Mouse (Mus musculus): ENCODE measurements around the gene Sema3f.

Sema3f gene

DNA sequence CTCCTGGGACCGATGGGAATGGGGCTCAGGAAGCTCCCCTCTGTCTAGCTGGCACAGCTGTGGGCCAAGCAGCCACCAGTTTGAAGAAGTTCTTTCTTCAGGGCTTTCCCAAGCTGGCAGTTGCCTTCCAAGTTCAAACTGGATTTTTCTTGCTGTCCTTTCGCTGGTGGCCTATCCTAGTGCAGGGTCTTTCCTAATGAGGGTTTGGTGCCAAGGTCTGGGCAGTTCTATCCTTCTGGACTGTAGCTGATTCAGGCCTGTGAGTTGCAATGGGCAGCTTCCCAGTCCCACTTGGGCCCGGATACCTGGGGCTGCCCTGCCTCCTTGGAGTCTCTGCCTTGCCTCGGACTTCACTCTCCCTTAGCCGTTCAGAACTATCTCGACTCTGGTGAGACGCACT, 60.0 kb downstream of the Sema3f start:
- in situ Hi-C loops (cut with MboI; ENCODE audit: low pct_unique_long_range_greater_than_20kb in 1 of 2, low sequenced_read_pairs in 2 of 2, unreplicated experiment in 1 of 2) = no loop called here

DNA sequence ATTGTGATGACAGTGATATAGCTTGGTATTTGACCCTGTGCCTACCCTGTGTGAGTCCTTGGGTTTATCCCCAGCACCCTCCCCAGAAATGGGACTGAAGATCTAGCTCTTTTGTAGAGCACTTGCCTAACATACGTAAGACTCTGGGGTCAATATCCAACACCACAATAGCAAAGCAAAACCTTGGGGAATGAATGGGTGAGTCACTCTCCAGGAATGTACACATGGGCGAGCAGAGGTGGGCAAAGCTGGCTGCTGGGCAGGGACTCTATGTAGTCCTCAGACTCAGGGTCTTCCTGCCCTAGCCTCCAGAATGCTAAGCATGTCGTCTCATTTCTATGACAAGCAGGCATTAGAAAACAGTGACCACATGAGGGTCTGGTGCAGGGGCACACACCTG, 61.5 kb downstream of the Sema3f start:
- in situ Hi-C loops (cut with MboI; ENCODE audit: low pct_unique_long_range_greater_than_20kb in 1 of 2, low sequenced_read_pairs in 2 of 2, unreplicated experiment in 1 of 2) = no loop called here

DNA sequence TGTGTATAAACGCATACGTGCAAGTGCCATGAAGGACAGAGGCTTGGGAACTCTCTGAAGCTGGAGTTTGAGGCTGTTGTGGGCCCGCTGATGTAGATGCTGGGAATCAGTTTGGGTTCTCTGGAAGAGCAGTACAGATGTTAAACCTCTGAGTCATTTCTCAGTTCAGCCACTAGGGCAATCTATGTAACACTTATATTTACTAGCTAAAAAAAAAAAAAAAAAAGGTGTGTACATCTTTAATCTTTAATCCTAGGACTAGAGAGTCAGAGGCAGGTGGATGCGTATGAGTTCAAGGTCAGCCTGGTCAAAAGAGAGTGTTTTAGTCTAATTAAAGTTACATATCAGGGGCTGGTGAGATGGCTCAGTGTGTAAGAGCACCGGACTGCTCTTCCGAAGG, 63.3 kb downstream of the Sema3f start:
- in situ Hi-C loops (cut with MboI; ENCODE audit: low pct_unique_long_range_greater_than_20kb in 1 of 2, low sequenced_read_pairs in 2 of 2, unreplicated experiment in 1 of 2) = no loop called here

DNA sequence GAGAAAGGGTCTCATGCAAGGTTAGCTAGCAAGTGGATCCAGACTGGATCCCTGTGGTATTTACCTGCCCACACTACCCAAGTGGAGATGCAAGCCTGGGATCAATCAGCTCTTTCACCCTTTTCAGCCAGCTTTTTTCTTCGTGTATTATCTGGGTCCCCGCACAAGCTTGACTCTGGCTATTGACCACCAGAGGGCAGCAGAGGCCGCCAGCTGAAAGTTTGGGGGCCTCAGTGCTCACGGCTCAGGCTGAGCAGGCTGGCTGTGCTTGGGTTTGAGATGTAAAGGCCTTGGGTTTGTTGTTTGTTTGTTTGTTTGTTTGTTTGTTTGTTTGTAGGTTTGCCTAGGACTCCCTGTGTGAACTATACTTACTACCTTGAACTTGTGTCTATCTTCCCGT, 64.7 kb downstream of the Sema3f start:
- in situ Hi-C loops (cut with MboI; ENCODE audit: low pct_unique_long_range_greater_than_20kb in 1 of 2, low sequenced_read_pairs in 2 of 2, unreplicated experiment in 1 of 2) = no loop called here

DNA sequence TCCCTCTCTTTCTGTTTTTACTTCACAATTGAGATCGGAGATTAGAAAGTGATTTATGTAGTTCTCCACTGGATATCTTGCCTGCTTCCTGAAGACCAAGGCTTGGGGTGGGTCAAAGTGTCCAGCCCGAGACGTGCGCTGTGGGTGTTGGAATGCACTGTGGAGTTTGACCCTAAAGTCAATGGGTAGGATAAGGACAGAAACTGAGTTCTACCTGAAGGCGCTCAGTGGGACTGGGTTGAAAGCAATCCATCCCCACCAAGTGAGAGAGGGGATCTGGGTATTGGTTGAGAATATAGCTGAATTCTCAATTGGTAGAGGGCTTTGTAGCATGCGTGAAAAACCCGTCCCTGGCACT, 65.1 kb downstream of the Sema3f start:
- in situ Hi-C loops (cut with MboI; ENCODE audit: low pct_unique_long_range_greater_than_20kb in 1 of 2, low sequenced_read_pairs in 2 of 2, unreplicated experiment in 1 of 2) = no loop called here

DNA sequence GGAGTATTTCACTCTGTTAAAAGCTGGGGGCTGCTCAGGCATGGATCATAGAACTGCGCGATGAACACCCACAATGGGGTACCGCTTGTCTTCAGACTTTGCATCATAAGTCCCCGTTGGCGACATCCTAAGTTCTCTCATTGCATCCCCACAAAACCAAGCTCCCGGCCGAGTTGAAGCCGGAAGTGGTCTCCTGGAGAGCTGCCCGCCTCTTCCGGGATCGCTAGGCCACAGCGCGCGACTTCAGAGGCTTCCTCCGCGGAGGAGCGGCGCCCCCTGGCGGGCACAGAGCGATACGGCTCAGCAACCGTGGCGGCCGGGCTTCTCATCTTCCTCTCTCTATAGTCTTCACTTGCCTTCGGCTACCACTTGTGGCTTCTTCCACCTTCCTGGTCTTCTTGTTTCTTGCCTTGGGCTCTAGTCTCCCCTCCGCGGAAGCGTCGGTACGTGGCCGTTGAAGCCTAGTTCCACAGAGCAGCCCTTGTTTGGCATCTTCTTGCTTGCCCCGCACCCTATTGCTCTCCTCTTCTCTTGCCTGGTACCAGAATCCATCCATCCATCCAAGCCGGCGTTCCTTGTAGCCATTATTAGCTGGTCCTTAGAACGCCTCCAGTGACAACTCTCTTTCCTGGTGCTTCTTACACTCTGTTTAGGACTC, 65.7 kb downstream of the Sema3f start:
- in situ Hi-C loops (cut with MboI; ENCODE audit: low pct_unique_long_range_greater_than_20kb in 1 of 2, low sequenced_read_pairs in 2 of 2, unreplicated experiment in 1 of 2) = loop anchor here (5.0 kb wide), 2 partner anchors 37 to 87 kb away; partner anchors contain the start of gene Sema3b (in 1 of the 2)

DNA sequence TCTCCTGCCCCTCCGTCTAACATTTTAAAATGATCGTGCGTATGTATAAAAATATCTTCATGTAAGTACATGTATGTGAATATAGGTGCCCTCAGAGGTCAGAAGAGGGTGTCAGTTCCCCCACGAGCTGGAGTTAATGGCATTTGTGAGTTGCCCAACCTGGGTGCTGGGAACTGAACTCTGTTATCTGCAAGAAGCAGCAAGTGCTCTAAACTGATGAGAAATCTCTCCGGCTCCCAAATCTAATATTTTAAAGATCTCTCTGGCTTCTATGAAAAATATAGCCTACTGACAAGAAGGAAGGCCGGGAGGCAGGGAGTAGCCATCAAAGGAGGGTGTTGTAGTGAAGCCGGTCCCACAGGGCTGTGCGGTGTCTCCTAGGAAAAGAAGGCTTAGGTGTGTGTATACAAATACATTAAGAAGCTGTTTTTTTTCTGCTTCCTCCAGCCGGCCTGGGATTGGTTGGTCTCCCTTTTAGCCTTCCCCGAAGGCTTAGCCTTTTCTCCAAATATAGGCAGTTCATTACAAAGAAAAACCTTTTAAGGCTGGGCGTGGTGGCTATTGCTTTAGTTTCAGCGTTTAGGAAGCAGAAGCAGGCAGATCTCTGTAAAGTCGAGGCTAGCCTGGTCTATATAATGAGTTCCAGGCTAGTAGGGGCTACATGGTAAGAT, 66.6 kb downstream of the Sema3f start:
- in situ Hi-C loops (cut with MboI; ENCODE audit: low pct_unique_long_range_greater_than_20kb in 1 of 2, low sequenced_read_pairs in 2 of 2, unreplicated experiment in 1 of 2) = loop anchor here (5.0 kb wide), 2 partner anchors 36 to 86 kb away; partner anchors contain the start of gene Sema3b (in 1 of the 2)

DNA sequence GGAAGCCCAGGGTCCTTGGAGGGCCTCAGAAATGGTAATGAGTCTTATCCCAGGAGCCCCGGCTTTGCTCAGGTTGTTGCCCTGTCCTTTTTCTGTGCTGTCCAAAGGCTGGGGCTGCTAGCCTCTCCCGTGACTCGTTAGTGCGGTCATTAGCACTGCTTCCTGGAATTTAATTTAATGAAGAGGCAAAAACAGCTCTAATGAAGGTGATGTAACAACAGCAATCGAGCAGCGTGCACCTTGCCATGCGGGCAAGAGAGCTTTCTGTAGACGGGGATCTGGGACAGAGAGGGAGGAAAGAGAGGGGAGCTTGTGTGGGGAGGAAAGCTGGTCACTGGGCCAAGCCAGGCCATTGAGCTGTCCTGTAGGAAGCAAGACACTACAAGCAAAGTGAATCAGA, 68.6 kb downstream of the Sema3f start:
- in situ Hi-C loops (cut with MboI; ENCODE audit: low pct_unique_long_range_greater_than_20kb in 1 of 2, low sequenced_read_pairs in 2 of 2, unreplicated experiment in 1 of 2) = loop anchor here (5.0 kb wide), 2 partner anchors 34 to 84 kb away; partner anchors contain the start of gene Sema3b (in 1 of the 2)

DNA sequence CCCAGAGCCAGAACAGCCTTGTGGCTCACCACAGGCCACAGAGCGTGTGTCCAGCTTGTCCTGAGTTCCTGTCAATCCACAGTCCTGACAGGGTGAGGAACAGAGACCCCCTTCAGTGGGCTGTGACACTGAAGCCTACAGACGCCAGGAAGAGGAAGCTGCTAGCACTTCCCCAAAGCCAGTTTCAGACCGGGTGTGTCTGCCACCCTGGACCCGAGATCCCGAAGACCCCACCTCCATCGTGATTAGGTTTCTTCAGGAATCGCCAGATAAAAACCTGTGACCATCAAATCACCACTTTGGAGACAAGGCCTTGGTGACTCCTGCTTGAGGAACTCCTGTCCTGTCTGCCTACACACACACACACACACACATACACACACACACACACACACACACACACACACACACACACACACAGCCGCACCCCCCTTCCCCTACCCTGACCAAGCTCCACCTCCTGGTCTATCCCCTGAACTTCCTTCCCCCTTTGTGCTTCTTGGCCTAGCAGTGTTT, 70.0 kb downstream of the Sema3f start:
- in situ Hi-C loops (cut with MboI; ENCODE audit: low pct_unique_long_range_greater_than_20kb in 1 of 2, low sequenced_read_pairs in 2 of 2, unreplicated experiment in 1 of 2) = loop anchor here (5.0 kb wide), 2 partner anchors 33 to 83 kb away; partner anchors contain the start of gene Sema3b (in 1 of the 2)

DNA sequence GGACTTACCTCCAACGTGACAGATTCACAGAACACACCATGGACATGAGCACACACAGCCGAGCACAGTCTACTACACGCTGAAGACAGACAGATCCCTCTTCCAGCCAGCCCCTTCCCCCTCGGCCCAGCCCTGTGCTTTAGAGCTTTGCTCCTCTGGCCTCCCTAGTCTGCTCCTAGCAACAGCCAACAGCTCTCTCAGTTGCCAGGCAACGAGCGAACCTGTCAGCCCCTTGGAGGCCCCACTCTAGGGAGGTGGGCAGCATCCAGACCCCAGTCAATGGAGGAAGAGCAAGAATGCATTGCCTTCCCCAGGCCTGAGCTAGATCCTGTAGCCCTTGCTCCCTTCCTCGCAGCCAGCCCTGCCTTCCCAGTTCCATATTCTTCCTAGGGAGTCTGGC, 73.2 kb downstream of the Sema3f start:
- in situ Hi-C loops (cut with MboI; ENCODE audit: low pct_unique_long_range_greater_than_20kb in 1 of 2, low sequenced_read_pairs in 2 of 2, unreplicated experiment in 1 of 2) = no loop called here

DNA sequence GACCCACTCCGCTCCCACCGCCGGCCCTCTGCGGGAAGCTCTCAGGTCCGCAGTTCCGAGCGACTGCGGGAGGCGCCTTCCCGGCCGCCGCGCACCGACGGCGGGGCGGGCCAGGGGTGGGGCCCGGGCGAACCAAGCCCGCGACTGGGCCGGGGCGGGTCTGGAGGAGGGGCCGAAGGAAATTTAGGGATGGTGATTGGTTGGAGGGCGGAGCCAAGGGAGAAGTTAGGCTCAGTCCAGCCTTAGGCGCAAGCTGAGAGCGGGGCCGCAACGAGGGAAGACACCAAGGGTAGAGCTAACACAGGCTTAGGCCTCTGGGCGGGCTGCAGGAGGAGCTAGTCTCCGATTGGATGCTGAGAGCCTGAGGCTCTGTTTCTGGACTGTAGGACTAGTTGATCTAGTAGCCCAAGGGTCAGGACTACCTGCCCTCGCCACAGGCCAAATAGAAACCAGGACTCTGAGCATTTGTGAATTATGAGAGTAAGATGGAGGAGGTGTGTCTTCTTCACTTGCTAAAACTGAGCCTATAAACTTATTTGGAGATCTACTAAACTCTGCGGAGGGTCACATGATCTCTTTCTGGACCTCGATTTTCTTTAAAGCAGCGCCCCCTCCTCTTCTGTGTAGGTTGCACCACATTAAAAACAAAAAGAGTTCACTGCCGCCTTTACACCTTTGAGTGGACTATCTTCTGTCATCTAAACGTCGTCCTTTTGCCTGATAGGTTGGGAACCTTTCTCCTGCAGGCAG, 74.8 kb downstream of the Sema3f start, which contains the start of gene Gnai2:
TSS of gene Gnai2 (minus strand) at position 89 of the 750 bp plus-strand sequence.
- in situ Hi-C loops (cut with MboI; ENCODE audit: low pct_unique_long_range_greater_than_20kb in 1 of 2, low sequenced_read_pairs in 2 of 2, unreplicated experiment in 1 of 2) = no loop called here

DNA sequence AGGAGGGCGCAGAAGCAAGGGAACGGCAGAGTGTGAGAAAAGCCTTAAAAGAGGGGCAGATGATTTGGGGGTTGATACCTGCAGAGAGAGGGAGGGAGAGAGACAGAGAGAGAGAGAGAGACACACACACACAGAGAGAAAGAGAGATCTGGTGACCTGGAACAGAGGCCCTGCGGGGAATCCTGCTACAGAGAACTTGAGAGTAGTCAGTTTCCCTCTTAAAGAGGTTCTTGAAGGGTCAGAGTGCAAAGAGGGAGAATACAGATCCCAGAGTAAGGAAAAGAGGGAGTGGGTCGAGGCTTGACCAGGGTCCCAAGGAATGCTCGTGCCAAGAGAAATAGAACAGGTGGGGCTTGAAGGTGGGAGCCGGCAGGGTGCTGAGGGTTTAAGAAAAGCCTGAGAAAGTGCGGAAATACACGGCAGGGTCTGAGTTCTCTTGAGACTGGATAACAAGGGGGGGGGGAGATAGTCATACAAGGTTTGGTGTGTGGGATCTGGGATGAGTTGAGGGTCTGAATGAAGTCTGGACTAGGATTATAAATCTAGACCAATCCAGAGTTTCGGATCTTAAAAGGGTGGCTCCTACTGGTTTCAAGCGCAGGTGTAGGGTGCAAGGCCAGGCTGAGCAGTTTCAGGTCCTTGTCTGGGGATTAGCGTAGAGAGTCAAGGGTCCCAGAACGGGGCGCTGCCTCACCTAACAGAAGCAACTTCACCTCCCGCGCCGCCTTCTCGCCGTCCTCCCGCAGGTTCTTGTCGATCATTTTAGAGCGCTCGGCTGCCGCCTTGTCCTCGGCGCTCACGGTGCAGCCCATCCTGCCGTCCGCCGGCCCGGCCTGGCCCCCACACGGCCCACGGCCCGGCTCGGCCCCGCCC, 75.6 kb downstream of the Sema3f start:
- in situ Hi-C loops (cut with MboI; ENCODE audit: low pct_unique_long_range_greater_than_20kb in 1 of 2, low sequenced_read_pairs in 2 of 2, unreplicated experiment in 1 of 2) = no loop called here

DNA sequence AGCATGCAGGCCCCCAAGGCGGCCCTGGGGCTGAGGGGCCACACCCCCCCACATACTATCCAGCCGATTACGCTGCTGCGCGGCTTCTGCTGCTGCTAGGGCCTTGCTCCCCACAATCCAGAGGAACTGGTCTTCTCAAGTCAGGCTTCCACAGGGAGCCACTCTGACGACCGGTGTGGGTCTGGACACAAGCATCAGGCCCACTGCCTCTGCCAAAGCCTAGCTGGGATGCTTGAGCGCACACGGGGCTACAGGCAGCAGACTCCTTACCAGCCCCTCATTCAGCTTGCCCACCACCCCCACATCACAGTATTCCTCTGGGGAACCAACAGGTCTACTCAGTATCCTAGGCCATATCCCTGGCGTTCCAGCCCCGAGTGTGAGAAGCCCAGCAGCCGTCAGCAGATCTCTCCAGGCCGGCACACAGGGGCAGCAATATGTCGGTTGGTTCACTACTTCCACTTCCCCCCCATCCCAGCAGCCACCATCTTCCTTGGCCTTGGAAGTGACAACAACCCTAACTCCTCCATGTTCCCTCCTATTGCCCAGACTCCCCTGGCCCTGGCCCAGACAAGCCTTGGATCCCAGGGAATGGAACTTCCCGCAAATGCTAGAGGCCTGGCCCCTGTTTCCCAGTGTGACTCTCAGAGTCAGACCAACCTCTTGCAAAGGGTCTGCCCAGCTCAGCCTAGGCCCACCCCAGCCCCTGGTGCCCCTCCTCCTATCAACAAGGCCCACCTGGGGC, 76.4 kb downstream of the Sema3f start:
- in situ Hi-C loops (cut with MboI; ENCODE audit: low pct_unique_long_range_greater_than_20kb in 1 of 2, low sequenced_read_pairs in 2 of 2, unreplicated experiment in 1 of 2) = no loop called here

DNA sequence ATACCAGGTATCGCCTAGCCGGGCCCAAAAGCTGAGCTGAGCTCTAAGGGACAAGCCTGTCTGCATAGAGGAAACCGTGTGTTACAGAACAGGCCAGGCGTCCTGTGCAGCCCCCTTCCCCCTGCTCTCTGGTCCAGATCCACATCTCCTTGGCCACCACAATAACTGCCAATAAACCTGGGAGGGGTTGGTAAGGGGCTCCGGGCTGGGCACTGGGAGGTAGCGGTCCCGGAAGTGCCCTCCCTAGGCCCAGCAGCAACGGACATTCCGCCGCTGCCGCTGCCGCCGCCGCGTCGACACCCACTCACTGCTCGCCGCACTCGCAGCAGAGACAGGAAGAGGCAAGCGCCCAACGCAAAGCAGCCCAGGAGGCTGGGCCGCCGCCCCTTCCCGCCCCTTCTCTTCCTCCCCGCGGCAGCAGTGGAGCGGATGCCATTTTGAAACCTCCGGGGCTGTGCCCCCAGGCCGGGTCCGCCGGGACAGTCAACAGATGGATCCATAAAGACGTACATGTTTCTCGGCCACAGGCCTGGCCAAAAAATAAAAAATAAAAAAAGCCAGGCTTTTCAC, 77.1 kb downstream of the Sema3f start:
- in situ Hi-C loops (cut with MboI; ENCODE audit: low pct_unique_long_range_greater_than_20kb in 1 of 2, low sequenced_read_pairs in 2 of 2, unreplicated experiment in 1 of 2) = no loop called here

DNA sequence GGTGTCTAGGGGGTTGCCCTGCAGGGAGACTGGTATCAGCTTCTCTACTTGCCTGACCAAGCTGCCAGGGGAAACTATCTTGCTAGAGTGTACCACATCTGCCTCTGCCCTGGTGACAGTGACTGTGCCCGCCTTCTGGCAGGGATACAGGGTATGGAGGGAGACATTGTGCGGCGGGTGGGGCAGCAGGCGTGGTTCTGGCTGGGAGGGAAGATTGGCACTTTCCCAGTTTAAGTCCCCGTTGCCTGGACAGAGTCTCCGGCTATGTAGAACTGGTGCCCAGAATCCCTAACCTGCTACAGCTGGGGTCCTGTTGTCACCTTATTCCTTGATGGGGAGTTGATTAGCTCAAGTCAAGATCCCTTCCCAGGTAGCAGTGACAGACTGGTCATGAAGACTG, 77.8 kb downstream of the Sema3f start:
- in situ Hi-C loops (cut with MboI; ENCODE audit: low pct_unique_long_range_greater_than_20kb in 1 of 2, low sequenced_read_pairs in 2 of 2, unreplicated experiment in 1 of 2) = no loop called here

DNA sequence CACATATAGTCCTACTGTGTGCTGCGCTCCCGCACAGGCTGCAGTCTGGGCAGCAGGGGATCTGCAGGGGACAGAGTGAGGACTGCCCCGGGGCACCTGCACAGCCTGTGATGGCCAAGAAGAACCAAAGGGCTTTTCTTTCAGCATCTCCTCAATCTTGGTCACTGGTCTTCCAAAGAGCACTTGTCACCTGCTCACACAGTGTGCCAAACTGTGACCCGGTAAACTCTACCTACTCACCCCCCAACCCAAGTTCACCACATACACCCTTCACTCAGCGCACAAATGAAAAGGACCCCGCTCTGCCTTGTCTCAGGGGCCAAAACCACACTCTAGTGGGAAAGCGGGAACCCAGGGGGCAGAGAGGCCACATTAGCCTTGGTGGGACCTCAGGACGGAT, 78.4 kb downstream of the Sema3f start:
- in situ Hi-C loops (cut with MboI; ENCODE audit: low pct_unique_long_range_greater_than_20kb in 1 of 2, low sequenced_read_pairs in 2 of 2, unreplicated experiment in 1 of 2) = no loop called here
